In the genomic region with DNA sequence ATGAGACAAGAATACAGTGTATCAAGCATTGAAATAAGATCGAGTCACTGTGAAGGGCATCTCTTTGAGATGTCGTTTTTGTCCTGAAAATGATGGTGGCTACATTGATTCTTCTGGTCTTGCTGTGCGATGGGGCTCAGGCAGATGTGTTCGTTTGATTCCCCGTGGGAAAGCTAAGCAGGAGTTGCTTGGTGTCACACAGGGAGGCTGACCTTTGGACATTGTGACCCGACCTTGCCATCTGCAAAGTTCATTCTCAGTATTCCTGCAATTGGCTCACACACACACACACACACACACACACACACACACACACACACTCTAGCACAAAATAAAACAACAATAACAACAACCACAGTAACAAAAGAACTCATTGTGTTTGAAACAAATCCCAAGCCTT, we compare ENCODE assay signal across 22 mouse cellular contexts.
"Had no signal": no experiment of that assay in that cellular context is flagged by ENCODE, and none has a peak within 500 bp of the region (broad histone marks: within the 10 kb centered on the region; RNA-seq: fewer than 3 reads in every experiment).

No protein-coding gene starts in this region.

- H3K4me3 ChIP-seq: limb, embryonic 10.5 days; limb, embryonic 13.5 days; megakaryocyte, embryonic 14.5 days; midbrain, embryonic 12.5 days; myocyte had no signal

- H3K9ac ChIP-seq: limb, embryonic 13.5 days; liver, embryonic 14.5 days; liver, postnatal 0 days; lung, embryonic 14.5 days; midbrain, embryonic 12.5 days had no signal

- H3K36me3 ChIP-seq: limb, embryonic 10.5 days; limb, embryonic 13.5 days; midbrain, embryonic 12.5 days had no signal

- H3K27me3 ChIP-seq: limb, embryonic 13.5 days; megakaryocyte, embryonic 14.5 days; midbrain, embryonic 12.5 days had no signal

- H3K4me2 ChIP-seq: limb, embryonic 13.5 days; lung, embryonic 14.5 days; midbrain, embryonic 12.5 days had no signal

- H3K4me1 ChIP-seq: megakaryocyte, embryonic 14.5 days had no signal

- H3K9me3 ChIP-seq: limb, embryonic 10.5 days; limb, embryonic 13.5 days; megakaryocyte, embryonic 14.5 days; midbrain, embryonic 12.5 days had no signal

- ATAC-seq: liver, postnatal 0 days; lung, postnatal 0 days; midbrain, embryonic 16.5 days had no signal

- DNase-seq: kidney, adult 18-20 months; kidney, adult 9 months; kidney, postnatal 14 days; kidney, postnatal 4 days; liver; liver, postnatal 0 days; lung, embryonic 14.5 days; lung, postnatal 36 days; right cerebral cortex, adult 18-20 months; right cerebral cortex, postnatal 14 days; right cerebral cortex, postnatal 4 days; thymus, adult 2 months; thymus, postnatal 14 days had no signal

- H3K27ac ChIP-seq: limb, embryonic 10.5 days; limb, embryonic 13.5 days; liver, embryonic 14.5 days; midbrain, embryonic 12.5 days; stomach, postnatal 0 days had no signal
